Mouse (Mus musculus) gastrocnemius, postnatal 14 days (tissue): ENCODE measurements at regions not wholly inside any gene's neighbourhood (a gene's known extent, or its start where the extent isn't known, plus 50 kb on each side); places are given as distances from the start of the nearest gene placed in this dataset.

Experiments
- DNase-seq: peaks from one replicate; pipeline ENCODE4 v3.0.0; 2021; ENCODE audit warnings: mixed read lengths
- intact Hi-C: fragments of 180-260 bp; cut with DNase I; formaldehyde crosslinking; loops from one replicate; pipeline ENCODE4 v1.15.1; 2025; ENCODE audit warnings: low total_unique reads

- no peak for DNase-seq
These were observed 56.1 kb downstream of the Gm4791 start for GRCm38 (mm10) chr9:47054595-47054994.

GRCm38 (mm10) chr9:47055558-47055957 lies 57.0 kb downstream of the Gm4791 start:
- DNase-seq: no peak

More at GRCm38 (mm10) chr9:47054595-47054994, 56.1 kb downstream of the Gm4791 start:
- intact Hi-C loops: no loop called here

GRCm38 (mm10) chr9:47059339-47060005 lies 60.9 kb downstream of the Gm4791 start:
- no peak for DNase-seq
- intact Hi-C loops: no loop called here

More at GRCm38 (mm10) chr9:47055558-47055957, 57.0 kb downstream of the Gm4791 start:
- intact Hi-C loops: no loop called here

GRCm38 (mm10) chr9:47060757-47061156 lies 62.2 kb downstream of the Gm4791 start:
- intact Hi-C loops: no loop called here
- DNase-seq: no peak

GRCm38 (mm10) chr9:47062516-47062915 lies 64.0 kb downstream of the Gm4791 start:
- intact Hi-C loops: no loop called here
- no peak for DNase-seq

- intact Hi-C loops: no loop called here
- no peak for DNase-seq
These were observed 65.2 kb downstream of the Gm4791 start for GRCm38 (mm10) chr9:47063751-47064150.

- no peak for DNase-seq
- intact Hi-C loops: no loop called here
These were observed 66.0 kb downstream of the Gm4791 start for GRCm38 (mm10) chr9:47064463-47065032.

GRCm38 (mm10) chr9:47069436-47069835 lies 70.9 kb downstream of the Gm4791 start:
- DNase-seq: no peak
- intact Hi-C loops: no loop called here

GRCm38 (mm10) chr9:47070958-47071357 lies 72.4 kb downstream of the Gm4791 start:
- DNase-seq: no peak
- intact Hi-C loops: no loop called here

GRCm38 (mm10) chr9:47076946-47077345 lies 78.4 kb downstream of the Gm4791 start:
- no peak for DNase-seq
- intact Hi-C loops: no loop called here

- intact Hi-C loops: no loop called here
- DNase-seq: no peak
These were observed 78.9 kb downstream of the Gm4791 start for GRCm38 (mm10) chr9:47077416-47077815.

GRCm38 (mm10) chr9:47077945-47078344 lies 79.4 kb downstream of the Gm4791 start:
- intact Hi-C loops: no loop called here

GRCm38 (mm10) chr9:47081407-47081806 lies 82.9 kb downstream of the Gm4791 start:
- intact Hi-C loops: no loop called here
- no peak for DNase-seq

More at GRCm38 (mm10) chr9:47077945-47078344, 79.4 kb downstream of the Gm4791 start:
- no peak for DNase-seq

- intact Hi-C loops: no loop called here
- DNase-seq: no peak
These were observed 93.3 kb downstream of the Gm4791 start for GRCm38 (mm10) chr9:47091796-47092195.

- DNase-seq: no peak
- intact Hi-C loops: no loop called here
These were observed 97.1 kb downstream of the Gm4791 start for GRCm38 (mm10) chr9:47095656-47096055.

GRCm38 (mm10) chr9:47103316-47103715 lies 104.8 kb downstream of the Gm4791 start:
- intact Hi-C loops: no loop called here

GRCm38 (mm10) chr9:47103966-47104365 lies 105.4 kb downstream of the Gm4791 start:
- DNase-seq: no peak
- intact Hi-C loops: no loop called here

More at GRCm38 (mm10) chr9:47103316-47103715, 104.8 kb downstream of the Gm4791 start:
- DNase-seq: no peak

- no peak for DNase-seq
- intact Hi-C loops: no loop called here
These were observed 109.6 kb downstream of the Gm4791 start for GRCm38 (mm10) chr9:47108096-47108495.

- no peak for DNase-seq
- intact Hi-C loops: no loop called here
These were observed 120.7 kb downstream of the Gm4791 start for GRCm38 (mm10) chr9:47119253-47119652.

GRCm38 (mm10) chr9:47123113-47123512 lies 124.6 kb downstream of the Gm4791 start:
- no peak for DNase-seq
- intact Hi-C loops: no loop called here

- intact Hi-C loops: no loop called here
- DNase-seq: no peak
These were observed 127.0 kb downstream of the Gm4791 start for GRCm38 (mm10) chr9:47125517-47125916.
